Mouse (Mus musculus) right cerebral cortex, adult 18-20 months (tissue): ENCODE results near the gene Gna12.

Experiments
- DNase-seq: peaks from one replicate; pipeline ENCODE4 v3.0.0; 2022; ENCODE audit warnings: mixed read lengths

Gna12 gene

DNA sequence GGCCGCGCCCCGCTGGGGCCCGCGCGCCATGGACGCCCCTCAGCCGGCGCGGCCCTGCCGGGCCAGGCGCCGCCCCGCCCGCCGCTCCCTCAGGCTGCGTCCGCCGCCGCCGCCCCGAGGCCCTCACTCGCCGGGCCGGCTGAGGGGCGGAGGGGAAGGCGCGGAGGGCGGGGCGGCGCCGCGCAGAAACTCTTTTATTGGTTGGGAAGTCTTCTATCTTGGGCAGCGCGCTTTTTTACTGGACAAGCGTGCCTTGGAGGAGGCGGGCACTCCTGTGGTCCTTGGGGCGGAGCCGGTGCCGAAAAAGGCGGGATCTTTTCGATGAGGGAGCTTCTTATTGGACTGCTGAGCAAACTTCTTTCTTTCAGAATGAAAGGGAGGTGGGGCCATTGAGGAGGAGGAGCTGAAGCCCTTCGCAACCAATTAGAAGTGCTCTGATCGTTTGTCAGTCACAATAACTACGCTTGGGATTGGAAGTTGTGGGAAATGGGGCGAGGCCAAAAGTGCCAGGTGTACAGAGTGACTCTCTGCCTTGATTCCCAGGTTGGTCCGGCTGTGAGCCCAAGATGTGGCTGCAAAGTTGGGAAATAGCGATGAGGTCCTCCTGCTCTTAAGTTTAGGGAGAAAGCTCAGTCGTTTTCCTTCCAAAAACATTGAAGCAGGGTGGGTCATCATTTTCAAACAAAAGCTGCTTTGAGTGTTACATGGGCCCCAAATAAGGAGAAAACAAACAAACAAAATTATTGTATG lies at the start of gene Gna12:
Gna12 (minus strand) TSS at position 118 of the 750 bp plus-strand sequence.
- peak; percentile 99 for DNase-seq

DNA sequence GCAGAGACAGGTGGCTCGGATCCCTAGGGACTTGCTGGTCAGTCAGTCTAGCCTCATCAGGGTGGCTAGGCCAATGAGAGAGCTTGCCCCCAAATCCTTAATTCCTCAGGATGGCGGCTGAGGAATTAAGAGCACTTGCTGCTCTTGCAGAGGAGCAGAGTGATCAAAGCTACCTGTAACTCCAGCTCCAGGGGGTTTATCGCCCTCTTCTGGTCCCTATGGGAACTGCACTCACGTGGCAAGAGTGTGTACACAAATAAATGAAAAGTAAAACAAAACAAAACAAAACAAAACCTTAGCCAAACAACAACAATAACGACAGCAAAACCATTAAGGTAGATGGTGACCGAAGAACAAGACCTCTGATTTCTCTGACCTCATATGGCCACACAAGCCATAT lies 48.4 kb upstream of the Gna12 start:
- DNase-seq: no peak

DNA sequence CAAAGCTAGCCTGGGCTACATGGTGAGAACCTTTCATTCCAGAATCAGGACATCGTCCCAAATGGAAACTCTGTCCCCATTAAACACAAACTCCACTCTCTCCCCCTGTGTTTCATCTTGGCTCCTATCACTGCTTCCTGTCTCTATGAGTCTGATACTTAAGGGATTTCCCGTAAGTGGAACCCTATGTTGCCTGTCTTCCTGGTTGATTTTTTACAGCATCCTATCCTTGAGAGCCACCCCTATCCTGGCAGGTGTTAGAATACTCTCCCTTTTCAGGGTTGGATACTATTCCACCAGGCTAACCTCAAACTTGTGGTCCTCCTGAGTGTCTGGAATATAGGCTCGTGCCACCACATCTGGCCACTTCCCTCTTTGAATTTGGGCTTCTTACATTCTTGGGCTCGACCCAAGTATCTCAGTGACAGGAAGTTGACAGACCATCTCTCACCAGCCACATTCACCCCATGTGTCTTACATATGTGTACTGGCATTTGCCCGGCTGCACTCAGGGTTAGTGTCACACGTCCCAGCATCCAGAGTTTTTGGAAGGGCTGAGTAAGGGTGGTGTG lies 43.6 kb upstream of the Gna12 start:
- DNase-seq: no peak

DNA sequence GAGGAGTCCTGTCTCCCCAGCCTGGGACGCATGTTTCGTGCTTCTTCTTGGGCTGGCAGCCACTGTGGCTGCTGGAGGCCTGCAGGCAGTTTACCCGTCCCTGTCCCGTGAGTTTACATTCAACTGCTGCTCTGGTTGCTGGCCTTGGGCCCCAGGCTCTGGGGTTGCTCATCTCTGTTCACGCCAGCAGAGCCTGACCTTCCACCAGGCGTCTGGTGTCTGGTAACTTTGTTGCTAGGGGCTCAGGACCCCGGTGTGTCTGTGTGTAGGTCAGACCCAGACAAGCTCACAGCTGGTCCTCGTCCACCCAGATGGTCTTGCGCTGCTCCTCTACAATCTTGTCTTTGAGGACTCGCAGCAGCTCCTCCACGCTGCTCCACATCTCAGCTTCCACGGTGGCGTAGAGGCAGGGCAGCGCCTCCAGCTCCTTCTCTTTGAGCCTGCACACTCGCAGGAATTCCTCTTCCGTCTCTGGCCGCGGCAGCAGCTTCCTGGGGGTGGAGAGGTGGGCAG lies 42.9 kb upstream of the Gna12 start:
- peak; percentile 38 for DNase-seq

DNA sequence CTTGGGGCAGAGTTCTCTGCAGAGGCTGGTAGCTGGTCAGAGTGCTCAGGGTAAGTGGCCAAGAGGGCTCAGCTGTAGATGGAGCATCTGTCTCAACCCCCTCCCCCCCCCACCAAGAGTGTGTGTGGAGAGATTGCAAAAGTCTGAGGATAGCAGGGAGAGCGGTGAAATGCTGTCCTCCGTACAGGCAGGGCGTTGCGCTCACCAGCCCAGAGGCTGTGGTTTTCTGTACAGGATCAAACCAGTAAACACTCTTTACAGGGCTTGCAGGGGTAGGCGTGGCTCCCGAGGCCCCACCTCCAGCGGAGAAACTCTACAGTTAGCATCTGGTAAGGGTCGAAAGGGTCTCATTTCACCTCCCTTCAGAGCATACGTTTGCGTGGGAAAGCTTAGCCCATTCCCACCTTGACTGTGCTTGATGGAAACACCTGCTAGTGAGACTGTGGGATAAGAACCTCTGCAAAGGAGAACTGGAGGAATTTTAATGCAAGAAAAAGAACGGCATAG lies 42.4 kb upstream of the Gna12 start:
- DNase-seq: no peak

DNA sequence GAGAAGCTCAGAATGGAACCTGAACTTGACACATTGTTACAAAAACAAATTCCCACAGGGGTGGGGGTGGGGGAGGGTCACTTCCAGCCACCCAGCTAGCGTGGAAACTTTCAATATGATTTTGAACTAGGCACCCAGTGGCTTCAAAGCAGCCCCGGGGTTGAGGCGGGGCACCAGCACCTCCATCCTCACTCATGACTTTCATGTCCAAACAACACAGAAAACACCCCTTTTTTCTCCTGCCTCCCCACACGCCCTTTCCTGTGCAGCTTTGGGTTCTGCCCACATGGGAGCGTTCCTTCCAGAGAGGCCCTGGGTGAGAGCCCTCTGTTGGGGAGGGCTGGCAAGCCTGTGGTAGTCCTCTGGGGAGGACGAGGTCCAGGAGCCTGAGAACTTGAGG lies 41.0 kb upstream of the Gna12 start:
- no peak for DNase-seq

DNA sequence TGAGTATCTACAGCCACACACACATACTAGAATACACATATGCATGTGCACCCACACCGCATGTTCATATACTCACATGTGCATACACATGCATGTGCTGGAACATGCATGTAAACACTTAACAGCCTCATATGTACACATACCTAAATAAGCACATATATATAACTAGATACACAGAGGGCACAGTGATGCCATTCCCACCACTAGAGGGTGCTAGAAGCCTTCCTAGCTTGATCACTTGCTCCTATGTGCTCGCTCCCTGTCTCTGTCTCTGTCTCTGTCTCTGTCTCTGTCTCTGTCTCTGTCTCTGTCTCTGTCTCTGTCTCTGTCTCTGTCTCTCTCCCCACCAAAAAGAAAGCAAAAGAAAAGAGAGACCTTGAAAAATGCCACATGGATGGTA lies 38.8 kb upstream of the Gna12 start:
- DNase-seq: peak; percentile 46

DNA sequence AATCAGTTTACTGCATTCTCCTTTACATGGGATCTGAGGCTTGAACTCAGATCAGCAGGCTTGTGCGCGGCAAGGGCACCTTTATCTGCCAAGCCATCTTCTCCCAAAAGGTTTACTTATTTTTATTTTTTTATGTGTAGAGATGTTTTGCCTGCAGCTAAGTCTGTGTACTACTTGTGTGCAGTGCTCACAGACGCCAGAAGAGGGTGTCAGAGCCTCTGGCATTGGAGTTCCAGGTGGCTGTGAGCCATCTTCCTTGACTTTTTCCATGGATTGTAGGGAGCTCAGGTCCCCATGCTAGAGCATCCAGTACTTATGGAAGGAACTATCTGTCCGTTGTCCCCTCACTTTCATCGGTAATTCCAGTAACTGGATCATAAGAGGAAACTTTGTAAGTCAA lies 29.5 kb upstream of the Gna12 start:
- no peak for DNase-seq

DNA sequence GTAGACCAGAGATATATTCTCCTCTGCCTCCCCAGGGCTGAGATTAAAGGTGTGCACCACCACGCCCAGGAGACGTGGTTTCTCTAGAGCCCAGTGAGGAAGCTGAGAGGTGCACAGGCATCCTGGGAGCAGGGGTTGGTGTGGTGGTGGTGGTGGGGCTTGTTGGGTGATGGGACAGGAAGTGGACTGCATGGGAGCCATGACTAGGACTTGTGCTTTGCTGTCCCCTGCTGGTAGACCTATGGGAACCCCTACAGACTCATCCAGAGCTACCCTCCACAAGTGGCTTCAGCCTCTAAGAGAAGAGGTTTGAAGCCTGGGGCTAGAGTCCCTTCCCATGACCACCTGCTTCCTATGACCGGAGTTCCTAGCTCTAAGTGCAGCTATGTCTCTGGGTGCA lies 28.1 kb upstream of the Gna12 start:
- DNase-seq: no peak

DNA sequence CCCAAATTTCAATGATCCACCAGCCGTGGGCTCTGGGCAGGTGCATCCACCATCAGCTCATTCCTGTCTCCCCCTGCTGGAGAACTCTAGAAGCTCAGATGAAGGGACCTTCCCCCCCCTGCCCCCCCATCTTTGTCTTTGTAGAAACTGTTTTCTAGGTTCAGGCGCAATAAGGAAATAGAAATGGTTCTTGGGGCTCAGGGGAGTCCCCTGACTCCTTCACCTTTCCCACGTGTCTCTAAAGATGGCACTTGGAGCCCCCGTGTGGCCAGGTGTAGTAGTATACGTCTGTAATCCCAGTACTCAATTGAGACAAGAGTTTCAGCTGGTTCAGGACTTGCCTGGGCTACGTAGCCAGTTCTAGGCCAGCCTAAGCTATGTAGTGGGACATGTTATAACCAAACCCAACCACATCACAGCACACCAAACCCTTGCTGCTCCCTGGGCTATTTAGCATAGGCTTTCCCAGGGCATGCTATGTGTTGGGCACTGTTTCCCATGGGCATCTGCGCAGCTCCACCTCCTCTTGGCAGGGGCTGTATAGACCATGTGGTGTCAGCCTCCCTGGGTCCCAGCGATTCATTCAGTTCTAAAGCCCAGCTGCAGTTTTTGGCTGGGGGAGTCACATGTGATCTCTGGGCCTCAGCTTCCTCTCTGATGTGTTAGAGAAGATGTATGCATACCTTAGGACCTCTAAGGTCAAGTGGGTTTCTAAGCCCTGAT lies 27.4 kb upstream of the Gna12 start:
- DNase-seq: peak; percentile 8

DNA sequence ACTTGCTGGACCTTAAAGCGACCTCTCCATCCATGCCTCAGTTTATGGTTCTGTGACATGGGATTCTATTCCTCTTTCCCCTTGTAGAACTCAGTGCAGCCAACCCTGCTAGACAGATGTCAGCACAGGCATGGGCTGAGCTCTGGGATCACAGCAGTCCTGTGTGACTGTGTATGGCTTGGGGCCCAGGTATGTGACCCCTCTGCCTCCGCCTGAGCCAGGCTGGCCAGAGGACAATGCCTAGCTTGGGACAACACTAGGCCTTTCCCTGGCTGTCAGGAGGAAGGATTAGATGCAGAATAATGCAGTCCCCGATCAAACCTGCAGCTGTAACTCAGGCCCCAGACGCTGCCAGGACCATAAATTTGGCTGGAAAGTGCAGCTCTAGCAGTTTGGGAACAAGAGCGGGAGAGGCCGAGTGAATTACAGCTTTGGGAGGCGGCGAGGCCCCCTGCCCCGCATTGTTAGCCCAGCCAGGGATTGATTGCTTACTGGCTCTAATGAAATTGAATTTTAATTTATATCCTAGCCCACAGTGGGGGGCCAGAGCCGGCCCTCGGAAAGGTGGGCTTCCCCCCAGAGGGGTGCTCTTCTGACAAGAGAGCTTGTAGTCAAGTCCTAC lies 25.8 kb upstream of the Gna12 start:
- DNase-seq: no peak

DNA sequence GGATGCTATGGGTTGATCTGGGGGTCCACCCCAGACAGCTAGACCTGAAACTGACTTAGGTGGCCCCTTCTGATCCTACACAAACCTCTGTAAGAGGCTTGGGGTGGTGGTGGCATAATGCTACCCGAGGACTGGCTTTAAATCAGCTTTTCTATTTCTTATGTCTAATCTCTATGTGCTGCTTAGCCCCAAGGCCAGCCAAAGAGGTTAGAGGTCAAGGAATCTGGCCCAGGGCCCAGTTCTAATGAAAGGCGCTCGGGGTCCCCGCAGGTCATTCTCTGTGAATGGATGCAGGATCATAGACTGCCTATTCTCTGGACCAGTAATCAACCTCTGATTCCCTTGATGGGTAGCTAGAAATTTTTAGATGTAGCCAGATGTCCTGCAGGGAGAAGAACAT lies 24.5 kb upstream of the Gna12 start:
- no peak for DNase-seq

DNA sequence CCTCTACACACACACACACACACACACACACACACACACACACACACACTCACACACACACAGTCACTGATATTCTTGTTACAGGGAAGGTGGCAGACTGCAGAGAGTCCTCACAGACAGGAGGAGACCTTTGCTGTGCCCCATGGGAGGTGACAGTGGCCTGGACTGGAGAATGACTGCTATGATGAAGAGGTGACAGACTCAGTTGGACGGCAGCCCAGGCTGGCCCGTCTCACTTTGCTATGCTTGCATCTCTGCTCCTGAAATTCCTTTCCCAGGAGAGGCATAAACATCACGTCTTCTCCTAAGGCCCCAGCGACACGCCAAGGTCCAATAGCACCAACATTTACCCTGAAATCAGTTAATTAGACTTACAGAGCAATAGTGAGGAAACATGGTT lies 23.5 kb upstream of the Gna12 start:
- no peak for DNase-seq

DNA sequence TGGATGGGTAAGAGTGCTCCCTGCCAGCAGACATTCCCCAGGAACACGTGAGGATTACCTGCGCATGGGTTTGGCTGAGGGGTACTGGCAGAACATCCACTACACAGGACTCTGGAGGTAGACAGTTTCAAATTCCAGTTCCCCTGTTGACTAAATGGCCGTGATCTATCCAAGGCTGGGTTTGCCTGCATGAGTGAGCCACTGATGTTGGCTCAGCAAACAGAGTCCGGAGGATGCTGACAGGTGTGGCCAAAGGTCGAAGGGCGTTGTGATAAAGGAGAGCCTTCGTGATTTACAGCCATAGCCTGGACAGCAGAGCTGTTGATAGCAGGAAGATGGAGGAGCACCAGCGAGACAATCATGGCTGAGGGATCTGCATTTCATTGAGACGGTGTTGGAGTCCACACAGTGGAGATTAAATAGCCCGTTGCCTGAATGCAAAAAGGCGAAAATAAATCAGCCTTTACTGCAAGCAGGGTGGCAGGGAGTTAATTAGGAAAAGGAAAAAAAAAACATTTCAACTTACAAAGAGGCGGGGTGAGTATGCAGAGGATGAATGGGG lies 22.3 kb upstream of the Gna12 start:
- no peak for DNase-seq

DNA sequence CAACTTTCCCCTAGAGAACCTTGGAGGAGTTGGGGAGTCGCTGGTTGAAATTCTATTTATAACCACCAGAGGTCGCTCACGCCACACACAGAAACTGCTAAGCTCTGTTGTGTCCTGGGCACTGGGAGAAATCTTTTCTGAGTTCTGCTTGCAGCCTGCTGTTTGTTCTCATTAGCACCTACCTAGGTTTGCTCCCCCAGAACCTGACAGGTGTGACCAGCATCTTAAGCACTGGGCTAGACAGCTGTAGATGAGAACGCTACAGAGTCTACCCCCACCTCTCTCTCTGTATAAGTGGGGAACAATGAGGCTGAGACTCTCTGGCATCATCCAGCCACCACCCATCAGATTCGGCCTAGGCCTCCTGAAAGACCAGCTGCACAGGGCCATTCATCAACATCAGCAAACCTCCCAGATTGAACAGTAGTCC lies 17.1 kb upstream of the Gna12 start:
- peak; percentile 36 for DNase-seq

DNA sequence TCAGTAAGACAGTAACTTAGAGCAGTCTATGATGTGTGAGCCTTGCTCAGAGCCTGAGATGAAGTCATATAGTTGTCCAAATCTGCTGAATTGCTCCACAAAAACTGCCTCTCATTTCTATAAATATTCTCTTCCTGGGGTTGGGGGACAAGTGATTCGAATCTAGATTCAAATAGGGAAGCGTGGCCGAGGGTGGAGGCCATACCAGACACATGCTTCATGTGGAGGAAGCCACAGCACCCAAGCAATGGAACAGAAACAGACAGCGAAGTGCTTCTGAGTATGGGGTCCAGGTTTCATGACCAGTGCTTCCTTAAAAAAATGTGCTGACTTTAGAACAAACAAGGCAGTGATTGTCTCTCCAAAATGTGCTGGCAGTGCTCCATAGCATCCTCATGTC lies 11.7 kb upstream of the Gna12 start:
- DNase-seq: no peak

DNA sequence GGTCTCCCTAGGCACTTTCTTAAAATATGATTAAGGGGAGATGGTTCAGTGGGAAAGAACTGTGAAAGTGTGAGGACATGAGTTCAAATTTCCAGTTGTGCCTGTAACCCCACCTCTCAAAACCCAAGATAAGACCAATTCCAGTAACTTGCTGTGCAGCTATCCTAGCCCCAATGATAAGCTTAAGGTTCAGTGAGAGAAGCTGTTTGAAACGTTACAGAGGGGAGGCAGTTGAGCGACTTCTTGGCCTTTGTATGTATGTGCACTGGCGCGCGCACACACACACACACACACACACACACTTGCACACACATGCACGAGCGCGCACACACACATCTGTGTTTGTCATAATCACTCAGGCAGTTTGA lies 817 bp upstream of the Gna12 start:
- no peak for DNase-seq

DNA sequence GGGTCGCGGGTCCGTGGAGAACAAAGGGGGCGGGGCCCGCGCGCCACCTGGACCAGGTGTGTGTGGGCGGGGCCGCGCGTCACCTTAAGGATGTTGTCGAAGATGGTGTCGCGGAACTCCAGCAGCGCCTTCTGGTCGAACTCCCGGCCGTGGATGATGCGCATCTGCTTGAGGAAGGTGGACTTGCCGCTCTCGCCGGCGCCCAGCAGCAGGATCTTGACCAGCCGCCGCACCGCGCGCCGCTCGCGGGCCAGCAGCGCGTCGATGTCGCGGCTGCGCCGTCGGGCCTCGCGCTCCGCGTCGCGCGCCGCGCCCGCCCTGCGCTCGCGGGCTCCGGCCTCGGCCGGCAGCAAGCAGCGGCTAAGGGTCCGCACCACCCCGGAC lies 328 bp downstream of the Gna12 start:
- peak; percentile 43 for DNase-seq

DNA sequence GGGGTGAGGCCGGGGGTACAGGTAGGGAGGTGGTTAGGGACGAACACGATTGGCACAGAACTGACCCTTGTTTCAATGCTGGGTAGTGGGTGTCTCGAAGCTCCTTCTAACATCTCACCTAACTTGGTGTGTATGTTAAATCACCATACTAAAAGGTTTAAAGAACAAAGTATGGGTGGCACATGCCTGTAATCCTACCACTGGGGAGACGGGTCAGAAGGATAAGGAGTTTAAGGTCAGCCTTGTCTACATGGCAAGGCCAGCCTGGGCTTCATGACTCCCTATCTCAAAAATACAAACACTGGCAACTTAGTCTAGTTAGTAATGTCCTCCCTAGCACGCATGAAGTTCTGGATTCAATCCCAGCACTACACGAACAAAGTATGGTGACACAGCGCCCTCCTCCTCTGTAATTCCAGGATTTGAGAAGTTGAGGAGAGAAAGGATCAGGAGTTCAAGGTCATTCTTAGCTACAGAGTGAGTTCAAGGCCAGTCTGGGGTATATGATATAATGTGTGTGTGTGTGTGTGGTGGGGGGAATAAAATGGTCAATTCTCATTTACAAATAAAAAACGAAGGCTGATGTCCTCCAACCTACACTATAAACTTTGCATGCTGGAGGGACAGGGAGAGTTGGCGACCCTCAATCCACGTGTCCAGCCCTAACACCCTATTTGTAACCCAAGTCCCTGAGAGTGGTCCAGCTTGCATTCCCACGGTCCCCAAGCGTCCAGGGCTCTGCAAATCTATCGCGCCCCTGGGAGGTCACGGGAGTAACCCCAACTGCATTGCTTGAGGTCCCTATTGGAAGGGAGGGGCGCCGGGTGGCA lies 935 bp downstream of the Gna12 start:
- no peak for DNase-seq

DNA sequence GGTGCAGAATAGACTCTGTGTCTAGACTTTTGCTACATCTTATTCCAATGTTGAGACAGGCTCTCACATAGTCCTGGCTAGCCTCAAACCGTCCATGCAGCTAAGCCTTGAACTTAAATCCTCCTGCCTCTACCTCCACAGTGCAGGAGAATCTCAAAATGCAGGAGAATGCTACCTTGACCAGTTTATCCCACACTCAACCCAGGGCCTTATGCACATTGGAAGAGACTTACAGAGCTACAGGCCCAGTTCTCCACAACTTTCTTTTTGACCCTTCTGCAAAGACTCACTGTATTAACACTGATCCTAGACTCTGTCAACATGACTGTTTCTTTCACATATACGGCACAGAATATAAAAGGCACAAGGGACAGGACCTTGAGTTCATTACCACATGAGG lies 1.9 kb downstream of the Gna12 start:
- no peak for DNase-seq

DNA sequence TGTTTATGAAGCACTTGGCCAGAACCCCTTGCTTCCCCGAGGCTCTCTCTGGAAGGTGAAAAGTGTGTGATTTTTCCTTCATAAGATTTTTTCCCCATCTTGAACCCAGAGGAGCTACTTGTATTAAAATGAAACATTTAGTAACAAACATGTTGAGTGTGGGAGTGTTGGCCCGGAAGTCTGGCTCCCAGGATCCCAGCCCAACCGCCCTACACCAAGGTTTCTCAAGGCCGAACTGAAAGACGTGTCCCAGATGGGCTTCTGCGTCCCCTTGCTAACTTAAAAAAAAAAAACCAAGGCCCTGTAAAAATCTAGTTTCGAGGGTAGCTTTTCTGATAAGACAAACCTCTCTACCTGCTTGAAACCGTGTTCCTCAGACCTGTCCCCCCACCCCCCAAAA lies 2.3 kb downstream of the Gna12 start:
- no peak for DNase-seq

DNA sequence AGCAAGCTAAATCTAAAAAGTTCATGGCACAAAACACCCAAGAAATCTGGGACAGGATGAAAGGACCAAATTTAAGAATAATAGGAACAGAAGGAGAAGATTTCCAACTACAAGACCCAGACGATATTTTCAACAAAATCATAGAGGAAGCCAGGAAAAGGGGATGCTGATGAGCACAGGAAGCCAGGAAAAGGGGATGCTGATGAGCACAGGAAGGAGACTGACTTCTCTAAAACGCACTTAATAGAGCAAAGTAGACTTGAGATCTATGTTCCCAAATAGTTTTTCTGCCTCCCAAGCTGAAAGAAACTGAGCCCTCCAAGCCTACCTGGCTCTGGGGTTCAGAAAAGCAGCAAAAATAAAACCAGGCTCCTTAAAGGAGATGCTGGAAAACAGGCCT lies 2.8 kb downstream of the Gna12 start:
- DNase-seq: no peak
